Mouse (Mus musculus) gastrocnemius, postnatal 36 days (tissue): ENCODE measurements around the gene Gm5072. TPM values are rescaled to one million over a fixed set of nuclear protein-coding genes. Genes with fewer than 3 reads are reported as not detected.
"Not testable (repeated sequence)": the region's sequence is repeated elsewhere in the genome, so short reads cannot be mapped to it uniquely, and the experiment has no call there.

Experiments
- DNase-seq, 2 experiments: peaks; one replicate each; pipeline ENCODE4 v3.0.0; 2022
- intact Hi-C: fragments of 180-260 bp; cut with DNase I; formaldehyde crosslinking; loops from one replicate; pipeline ENCODE4 v1.15.1; 2025
- long read RNA-seq, 2 experiments: library from polyadenylated mRNA; stranded (forward); transcript quantifications; one replicate each; pipeline ENCODE4 v2.0.0; 2021
- total RNA-seq, 2 experiments: library from RNA; stranded (reverse); gene quantifications; 2 replicates each; pipeline ENCODE4 v1.2.3; 2021

The Gm5072 gene
- total RNA-seq = not detected
- long read RNA-seq, experiment 1 = 0 reads
- long read RNA-seq, experiment 2 = 0 reads

- intact Hi-C loops, DNase-seq: not testable (repeated sequence)
Measured at GRCm38 (mm10) chrX:91392200-91392599, at the start of gene Gm5072. Gene Gm5072 (plus strand): TSS chrX:91392500.

Other genes starting within 250 kb of the Gm5072 start
- not detected for gene Mageb2, start 60.8 kb upstream of the Gm5072 start, total RNA-seq
- not detected for gene Gm8914, start 87.6 kb downstream of the Gm5072 start, total RNA-seq
- gene 1700084M14Rik, start 183.4 kb downstream of the Gm5072 start, total RNA-seq = not detected
- gene Gm14781, start 239.7 kb downstream of the Gm5072 start, total RNA-seq = not detected